Mouse (Mus musculus): ENCODE measurements around the gene Wdhd1. TPM values are rescaled to one million over a fixed set of nuclear protein-coding genes. Genes with fewer than 3 reads are reported as not detected.

The Wdhd1 gene
- polyA plus RNA-seq, 1 experiment from 2014 or later = 25.8 TPM

DNA sequence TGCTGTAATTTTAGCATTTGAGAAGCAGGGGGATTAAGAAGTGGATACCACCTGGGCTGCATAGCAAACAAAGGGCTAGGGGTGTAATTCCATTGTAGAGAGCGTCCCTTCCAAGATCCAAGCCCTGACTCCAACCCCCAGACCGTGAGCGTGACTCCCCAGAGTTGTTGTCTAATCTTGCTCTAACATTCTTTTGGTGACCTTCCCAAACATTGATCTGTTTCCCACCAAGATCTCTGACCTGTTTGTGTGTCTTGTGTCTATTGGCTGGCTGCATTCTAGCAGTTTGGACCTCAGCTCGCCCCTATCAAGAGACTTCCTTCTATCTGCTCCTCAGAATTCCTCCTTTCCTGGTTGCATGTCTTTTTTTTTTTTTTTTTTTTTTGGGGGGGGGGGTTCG is 10.4 kb upstream of the Wdhd1 start:
- H3K27ac ChIP-seq (ENCODE audit: low read depth, low read length) = no peak overlapping the region
- no peak overlapping the region for H3K4me2 ChIP-seq
- ATAC-seq (replicated peaks; ENCODE audit: insufficient number of reproducible peaks, low FRiP score, low TSS enrichment) = no peak
- no peak overlapping the region for H3K9ac ChIP-seq (ENCODE audit: low read depth, low read length)
- 75% methylated on average over 5 of the region's 5 CpGs for WGBS (ENCODE audit: insufficient replicate concordance)
- no peak overlapping the region for H3K4me3 ChIP-seq (ENCODE audit: low read depth, low read length)
- no peaks in the 10 kb centered on the region for H3K27me3 ChIP-seq (ENCODE audit: control insufficient read depth, insufficient read depth, low read length)
- peaks cover 8% of the 10 kb centered on the region for H3K36me3 ChIP-seq (ENCODE audit: control insufficient read depth, insufficient read depth, low read length)
- H3K9me3 ChIP-seq (replicated peaks; ENCODE audit: control insufficient read depth, low read length) = no peaks in the 10 kb centered on the region
- no peaks in the 10 kb centered on the region for H3K4me1 ChIP-seq (ENCODE audit: control insufficient read depth, insufficient read depth, low read length)

GRCm38 (mm10) chr14:47286215-47286614 is 9.6 kb upstream of the Wdhd1 start:
- Histone ChIP-seq H3K9me3 (replicated peaks; ENCODE audit: control insufficient read depth, low read length) (no peaks in the 10 kb centered on the region), H3K4me3 (ENCODE audit: low read depth, low read length) (no peak overlapping the region), H3K27me3 (ENCODE audit: control insufficient read depth, insufficient read depth, low read length) (no peaks in the 10 kb centered on the region), H3K27ac (ENCODE audit: low read depth, low read length) (no peak overlapping the region), H3K9ac (ENCODE audit: low read depth, low read length) (no peak overlapping the region), H3K4me2 (no peak overlapping the region), H3K36me3 (ENCODE audit: control insufficient read depth, insufficient read depth, low read length) (peaks cover 8% of the 10 kb centered on the region), H3K4me1 (ENCODE audit: control insufficient read depth, insufficient read depth, low read length) (no peaks in the 10 kb centered on the region)
- 84% methylated on average over 1 of the region's 1 CpGs for WGBS (ENCODE audit: insufficient replicate concordance)
- ATAC-seq (replicated peaks; ENCODE audit: insufficient number of reproducible peaks, low FRiP score, low TSS enrichment) = no peak

DNA sequence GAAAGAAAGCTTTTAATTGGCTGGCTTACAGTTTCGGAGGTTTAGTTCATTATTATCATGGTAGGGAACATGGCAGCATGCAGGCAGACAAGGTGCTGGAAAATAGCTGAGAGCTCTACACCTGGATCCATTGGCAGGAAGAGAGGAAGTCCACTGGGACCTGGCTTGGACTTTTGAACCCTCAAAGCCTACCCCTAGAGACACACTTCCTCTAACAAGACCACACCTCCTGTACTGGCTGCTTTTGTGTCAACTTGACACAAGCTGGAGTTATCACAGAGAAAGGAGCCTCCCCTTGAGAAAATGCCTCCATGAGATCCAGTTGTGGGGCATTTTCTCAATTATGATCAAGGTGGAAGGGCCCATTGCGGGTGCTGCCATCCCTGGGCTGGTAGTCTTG is 8.6 kb upstream of the Wdhd1 start:
- peaks cover 4% of the 10 kb centered on the region for H3K36me3 ChIP-seq (ENCODE audit: control insufficient read depth, insufficient read depth, low read length)
- no peaks in the 10 kb centered on the region for H3K27me3 ChIP-seq (ENCODE audit: control insufficient read depth, insufficient read depth, low read length)
- H3K27ac ChIP-seq (ENCODE audit: low read depth, low read length) = no peak overlapping the region
- no peak overlapping the region for H3K4me2 ChIP-seq
- WGBS (ENCODE audit: insufficient replicate concordance) = 98% methylated on average over 2 of the region's 2 CpGs
- ATAC-seq (replicated peaks; ENCODE audit: insufficient number of reproducible peaks, low FRiP score, low TSS enrichment) = no peak
- H3K9ac ChIP-seq (ENCODE audit: low read depth, low read length) = no peak overlapping the region
- H3K4me1 ChIP-seq (ENCODE audit: control insufficient read depth, insufficient read depth, low read length) = no peaks in the 10 kb centered on the region
- no peak overlapping the region for H3K4me3 ChIP-seq (ENCODE audit: low read depth, low read length)
- H3K9me3 ChIP-seq (replicated peaks; ENCODE audit: control insufficient read depth, low read length) = no peaks in the 10 kb centered on the region

- Histone ChIP-seq H3K36me3 (ENCODE audit: control insufficient read depth, insufficient read depth, low read length) (no peaks in the 10 kb centered on the region), H3K27ac (ENCODE audit: low read depth, low read length) (no peak overlapping the region), H3K9me3 (replicated peaks; ENCODE audit: control insufficient read depth, low read length) (no peaks in the 10 kb centered on the region), H3K4me1 (ENCODE audit: control insufficient read depth, insufficient read depth, low read length) (no peaks in the 10 kb centered on the region), H3K27me3 (ENCODE audit: control insufficient read depth, insufficient read depth, low read length) (no peaks in the 10 kb centered on the region), H3K4me2 (no peak overlapping the region), H3K9ac (ENCODE audit: low read depth, low read length) (no peak overlapping the region), H3K4me3 (ENCODE audit: low read depth, low read length) (no peak overlapping the region)
- ATAC-seq (replicated peaks; ENCODE audit: insufficient number of reproducible peaks, low FRiP score, low TSS enrichment) = no peak
- WGBS (ENCODE audit: insufficient replicate concordance) = 75% methylated on average over 7 of the region's 7 CpGs
Measured at GRCm38 (mm10) chr14:47283568-47283967, 6.9 kb upstream of the Wdhd1 start.

DNA sequence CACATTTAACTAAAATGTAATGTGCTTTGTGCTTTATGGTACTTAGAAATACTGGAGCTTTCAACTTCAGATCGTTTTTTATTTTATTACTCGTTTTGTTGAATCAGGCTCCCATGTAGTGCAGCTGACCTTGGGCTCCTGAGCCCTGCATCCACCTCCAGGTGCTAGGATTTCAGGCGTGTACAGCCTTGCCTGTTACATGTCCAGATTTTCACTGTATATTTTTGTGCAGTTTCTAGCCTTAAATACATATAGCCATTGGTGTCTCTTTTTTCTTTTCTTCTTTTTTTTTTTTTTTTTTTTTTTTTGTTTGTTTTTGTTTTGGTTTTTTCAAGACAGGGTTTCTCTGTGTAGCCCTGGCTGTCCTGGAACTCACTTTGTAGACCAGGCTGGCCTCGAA is 4.9 kb upstream of the Wdhd1 start:
- no peak overlapping the region for H3K4me3 ChIP-seq (ENCODE audit: low read depth, low read length)
- H3K4me1 ChIP-seq (ENCODE audit: control insufficient read depth, insufficient read depth, low read length) = peaks cover 3% of the 10 kb centered on the region; the same call in 1 of the 2 replicates
- 86% methylated on average over 4 of the region's 4 CpGs for WGBS (ENCODE audit: insufficient replicate concordance)
- H3K27me3 ChIP-seq (ENCODE audit: control insufficient read depth, insufficient read depth, low read length) = no peaks in the 10 kb centered on the region
- H3K4me2 ChIP-seq = no peak overlapping the region
- H3K9ac ChIP-seq (ENCODE audit: low read depth, low read length) = no peak overlapping the region
- ATAC-seq (replicated peaks; ENCODE audit: insufficient number of reproducible peaks, low FRiP score, low TSS enrichment) = no peak
- H3K9me3 ChIP-seq (replicated peaks; ENCODE audit: control insufficient read depth, low read length) = no peaks in the 10 kb centered on the region
- no peaks in the 10 kb centered on the region for H3K36me3 ChIP-seq (ENCODE audit: control insufficient read depth, insufficient read depth, low read length)
- no peak overlapping the region for H3K27ac ChIP-seq (ENCODE audit: low read depth, low read length)

DNA sequence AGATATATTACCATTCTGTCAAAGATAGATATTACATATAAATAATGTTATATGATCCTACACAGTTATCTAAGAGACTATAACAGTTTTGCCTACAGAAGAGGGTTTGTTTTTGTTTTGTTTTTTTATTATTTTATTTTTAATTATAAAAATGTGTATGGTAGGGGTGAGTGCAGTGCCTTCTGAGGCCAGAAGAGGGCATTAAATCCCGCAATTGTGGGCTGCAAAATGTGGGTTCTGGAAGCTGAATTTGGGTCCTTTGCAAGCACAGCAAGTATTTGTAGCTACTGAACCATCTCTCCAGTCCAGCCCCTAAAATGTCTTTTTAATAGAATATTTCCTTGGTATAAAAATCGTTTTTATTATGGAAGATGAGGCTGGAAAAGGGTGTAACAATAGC is 2.4 kb upstream of the Wdhd1 start:
- peaks cover 7% of the 10 kb centered on the region for H3K4me1 ChIP-seq (ENCODE audit: control insufficient read depth, insufficient read depth, low read length)
- no peak for ATAC-seq (replicated peaks; ENCODE audit: insufficient number of reproducible peaks, low FRiP score, low TSS enrichment)
- H3K4me2 ChIP-seq = no peak overlapping the region
- H3K4me3 ChIP-seq (ENCODE audit: low read depth, low read length) = no peak overlapping the region
- no peak overlapping the region for H3K9ac ChIP-seq (ENCODE audit: low read depth, low read length)
- H3K27me3 ChIP-seq (ENCODE audit: control insufficient read depth, insufficient read depth, low read length) = no peaks in the 10 kb centered on the region
- WGBS (ENCODE audit: insufficient replicate concordance) = 74% methylated on average over 2 of the region's 2 CpGs
- no peak overlapping the region for H3K27ac ChIP-seq (ENCODE audit: low read depth, low read length)
- no peaks in the 10 kb centered on the region; the same call in 1 of the 2 replicates for H3K36me3 ChIP-seq (ENCODE audit: control insufficient read depth, insufficient read depth, low read length)
- H3K9me3 ChIP-seq (replicated peaks; ENCODE audit: control insufficient read depth, low read length) = no peaks in the 10 kb centered on the region

- no peak; the same call in 1 of the 2 replicates for ATAC-seq (replicated peaks; ENCODE audit: insufficient number of reproducible peaks, low FRiP score, low TSS enrichment)
- no peaks in the 10 kb centered on the region for H3K9me3 ChIP-seq (replicated peaks; ENCODE audit: control insufficient read depth, low read length)
- H3K36me3 ChIP-seq (ENCODE audit: control insufficient read depth, insufficient read depth, low read length) = peaks cover 2% of the 10 kb centered on the region
- H3K4me3 ChIP-seq (ENCODE audit: low read depth, low read length) = peak overlapping the region; percentile 90
- peak overlapping the region; percentile 81 for H3K4me2 ChIP-seq
- no peaks in the 10 kb centered on the region for H3K27me3 ChIP-seq (ENCODE audit: control insufficient read depth, insufficient read depth, low read length)
- 2% methylated on average over 22 of the region's 22 CpGs for WGBS (ENCODE audit: insufficient replicate concordance)
- peaks cover 7% of the 10 kb centered on the region for H3K4me1 ChIP-seq (ENCODE audit: control insufficient read depth, insufficient read depth, low read length)
- peak overlapping the region; percentile 94 for H3K9ac ChIP-seq (ENCODE audit: low read depth, low read length)
- H3K27ac ChIP-seq (ENCODE audit: low read depth, low read length) = peak overlapping the region; percentile 99
Measured at GRCm38 (mm10) chr14:47276036-47276603, 537 bp downstream of the Wdhd1 start.

- Histone ChIP-seq H3K27ac (ENCODE audit: low read depth, low read length) (no peak overlapping the region), H3K4me2 (peak overlapping the region; percentile 81), H3K9ac (ENCODE audit: low read depth, low read length) (peak overlapping the region; percentile 94), H3K9me3 (replicated peaks; ENCODE audit: control insufficient read depth, low read length) (no peaks in the 10 kb centered on the region), H3K36me3 (ENCODE audit: control insufficient read depth, insufficient read depth, low read length) (peaks cover 6% of the 10 kb centered on the region), H3K4me3 (ENCODE audit: low read depth, low read length) (peak overlapping the region; percentile 90), H3K27me3 (ENCODE audit: control insufficient read depth, insufficient read depth, low read length) (no peaks in the 10 kb centered on the region), H3K4me1 (ENCODE audit: control insufficient read depth, insufficient read depth, low read length) (peaks cover 7% of the 10 kb centered on the region)
- WGBS (ENCODE audit: insufficient replicate concordance) = 27% methylated on average over 3 of the region's 3 CpGs
- ATAC-seq (replicated peaks; ENCODE audit: insufficient number of reproducible peaks, low FRiP score, low TSS enrichment) = no peak
Measured at GRCm38 (mm10) chr14:47275417-47275816, 1.2 kb downstream of the Wdhd1 start.

DNA sequence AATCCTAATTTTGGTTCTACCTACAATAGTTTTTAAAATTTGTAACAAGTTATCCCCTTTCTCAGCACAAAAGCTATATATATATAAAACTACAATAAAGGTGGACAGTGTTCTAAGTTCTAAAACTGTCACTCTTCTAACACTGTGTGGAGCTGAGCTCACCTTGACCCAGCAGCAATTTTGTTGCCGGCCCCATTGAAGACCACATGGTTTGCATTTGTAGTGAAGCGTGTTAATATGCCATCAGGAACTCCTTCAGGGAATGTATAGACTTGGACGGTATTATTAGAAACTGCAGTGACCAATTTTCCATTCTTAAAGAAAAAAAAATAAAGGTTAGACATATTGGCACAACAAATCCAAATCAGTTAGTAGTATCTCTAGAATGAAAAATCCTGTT is 2.9 kb downstream of the Wdhd1 start:
- Histone ChIP-seq H3K27ac (ENCODE audit: low read depth, low read length) (no peak overlapping the region), H3K9ac (ENCODE audit: low read depth, low read length) (no peak overlapping the region), H3K4me1 (ENCODE audit: control insufficient read depth, insufficient read depth, low read length) (peaks cover 7% of the 10 kb centered on the region), H3K36me3 (ENCODE audit: control insufficient read depth, insufficient read depth, low read length) (peaks cover 16% of the 10 kb centered on the region), H3K4me2 (no peak overlapping the region), H3K9me3 (replicated peaks; ENCODE audit: control insufficient read depth, low read length) (no peaks in the 10 kb centered on the region), H3K27me3 (ENCODE audit: control insufficient read depth, insufficient read depth, low read length) (no peaks in the 10 kb centered on the region), H3K4me3 (ENCODE audit: low read depth, low read length) (no peak overlapping the region)
- ATAC-seq (replicated peaks; ENCODE audit: insufficient number of reproducible peaks, low FRiP score, low TSS enrichment) = no peak
- WGBS (ENCODE audit: insufficient replicate concordance) = 85% methylated on average over 3 of the region's 3 CpGs

All from heart, embryonic 11.5 days (tissue).